Mouse (Mus musculus) T-helper 2 cell (primary cell): ENCODE results near the gene Polr3a.

Experiments used
- in situ Hi-C: fragments of 300-600 bp; cut with MboI, MseI; formaldehyde crosslinking; loops from one replicate; pipeline ENCODE4 v1.15.1; 2025; ENCODE audit warnings: high pct_unique_total_duplicates

The Polr3a gene

GRCm38 (mm10) chr14:24486773-24487227 lies at the start of gene Polr3a, which contains the start of gene Rps24:
Gene Polr3a (minus strand): TSS chr14:24487058.
Gene Rps24 (plus strand): TSS chr14:24487125.
- in situ Hi-C loops = loop anchor here (25.0 kb wide), 1 partner anchor 1276 kb away; the partner anchor contains the start of gene Zcchc24

- in situ Hi-C loops = no loop called here
Observed at GRCm38 (mm10) chr14:24534865-24535545, 48.1 kb upstream of the Polr3a start.

DNA sequence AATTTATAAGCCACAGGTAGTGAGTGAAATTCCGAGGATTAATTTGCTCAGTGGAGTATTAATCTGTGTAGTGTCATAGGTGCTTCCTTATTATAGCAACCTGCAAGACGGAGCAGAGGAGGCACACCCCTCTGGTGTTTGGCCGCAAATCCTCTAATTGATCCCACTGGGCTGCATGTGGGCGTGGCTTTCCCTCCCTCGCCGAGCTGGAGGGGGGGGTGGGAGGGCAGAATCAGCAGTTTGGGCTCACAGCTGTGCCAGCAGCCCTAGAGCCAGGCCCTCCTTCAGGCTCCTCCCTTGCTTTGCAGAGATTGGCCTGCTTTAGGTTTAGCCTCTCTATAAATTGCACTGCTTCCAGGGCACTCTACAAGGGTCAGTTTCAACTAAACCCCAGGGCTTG lies 43.4 kb upstream of the Polr3a start:
- in situ Hi-C loops = no loop called here

- in situ Hi-C loops = no loop called here
Observed at GRCm38 (mm10) chr14:24526440-24526839, 39.6 kb upstream of the Polr3a start.

- in situ Hi-C loops = no loop called here
Observed at GRCm38 (mm10) chr14:24525677-24526415, 39.0 kb upstream of the Polr3a start.

- in situ Hi-C loops = no loop called here
Observed at GRCm38 (mm10) chr14:24525137-24525536, 38.3 kb upstream of the Polr3a start.

GRCm38 (mm10) chr14:24521597-24521996 lies 34.7 kb upstream of the Polr3a start:
- in situ Hi-C loops = loop anchor here (25.0 kb wide), 1 partner anchor 1066 kb away; no protein-coding TSS in a partner anchor

GRCm38 (mm10) chr14:24512527-24513161 lies 25.8 kb upstream of the Polr3a start:
- in situ Hi-C loops = loop anchor here (25.0 kb wide), 1 partner anchor 1075 kb away; no protein-coding TSS in a partner anchor

DNA sequence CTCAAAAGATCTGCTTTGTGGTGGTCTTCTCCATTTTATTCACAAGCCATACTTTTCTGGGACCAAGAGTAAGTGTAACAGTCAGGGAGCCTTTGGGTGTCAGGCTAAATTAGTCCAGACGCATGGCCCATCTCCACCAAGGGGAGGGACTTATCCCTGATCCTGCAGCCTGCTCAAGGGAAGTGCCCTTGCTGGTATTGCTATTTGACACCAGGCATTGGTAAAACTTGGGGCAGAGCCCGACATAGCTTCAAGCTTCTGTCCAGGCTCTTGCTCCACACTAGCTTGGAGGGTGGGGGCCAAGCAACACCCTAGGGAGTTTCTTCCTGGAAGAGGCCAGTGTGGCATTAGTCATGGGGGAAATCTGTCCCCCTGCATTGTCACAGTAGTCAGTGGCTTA lies 23.8 kb upstream of the Polr3a start:
- in situ Hi-C loops = loop anchor here (25.0 kb wide), 1 partner anchor 1077 kb away; no protein-coding TSS in a partner anchor

DNA sequence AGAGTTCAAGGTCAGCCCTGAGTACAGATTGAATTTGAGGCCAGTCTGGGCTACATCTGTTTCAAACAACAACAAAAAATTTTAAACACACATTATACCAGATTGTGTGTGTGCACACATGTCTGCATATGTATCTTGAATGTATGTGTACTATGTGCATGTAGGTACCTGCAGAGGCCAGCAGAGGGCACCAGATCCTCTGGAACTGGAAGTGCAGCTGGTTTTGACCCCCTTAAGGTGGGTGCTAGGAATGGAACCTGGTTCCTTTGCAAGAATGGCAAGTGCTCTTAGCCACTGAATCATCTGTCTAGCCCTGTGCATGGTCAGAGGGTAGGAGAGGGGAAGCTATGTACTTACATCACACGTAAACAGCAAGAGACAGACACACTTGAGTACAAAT lies 23.4 kb upstream of the Polr3a start:
- in situ Hi-C loops = loop anchor here (25.0 kb wide), 1 partner anchor 1077 kb away; no protein-coding TSS in a partner anchor

DNA sequence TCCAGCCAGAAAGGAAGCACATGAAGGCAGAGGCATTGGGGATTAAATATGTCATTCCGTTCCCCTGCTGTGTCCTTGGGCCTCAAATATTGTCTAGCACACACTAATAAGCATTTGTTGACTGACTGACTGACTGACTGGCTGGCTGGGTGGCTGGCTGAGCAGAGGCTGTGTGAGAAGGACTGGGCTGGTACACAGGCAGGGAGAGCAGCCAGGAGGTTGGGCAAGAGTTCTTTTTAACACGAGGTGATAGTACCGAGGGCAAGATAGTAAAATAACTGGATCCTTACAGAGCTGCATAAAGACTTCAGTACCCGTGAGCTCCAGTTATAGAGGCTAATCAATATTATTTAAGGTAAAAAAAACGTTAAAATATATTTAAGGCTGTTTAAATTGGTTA lies 22.7 kb upstream of the Polr3a start:
- in situ Hi-C loops = loop anchor here (25.0 kb wide), 1 partner anchor 1078 kb away; no protein-coding TSS in a partner anchor

DNA sequence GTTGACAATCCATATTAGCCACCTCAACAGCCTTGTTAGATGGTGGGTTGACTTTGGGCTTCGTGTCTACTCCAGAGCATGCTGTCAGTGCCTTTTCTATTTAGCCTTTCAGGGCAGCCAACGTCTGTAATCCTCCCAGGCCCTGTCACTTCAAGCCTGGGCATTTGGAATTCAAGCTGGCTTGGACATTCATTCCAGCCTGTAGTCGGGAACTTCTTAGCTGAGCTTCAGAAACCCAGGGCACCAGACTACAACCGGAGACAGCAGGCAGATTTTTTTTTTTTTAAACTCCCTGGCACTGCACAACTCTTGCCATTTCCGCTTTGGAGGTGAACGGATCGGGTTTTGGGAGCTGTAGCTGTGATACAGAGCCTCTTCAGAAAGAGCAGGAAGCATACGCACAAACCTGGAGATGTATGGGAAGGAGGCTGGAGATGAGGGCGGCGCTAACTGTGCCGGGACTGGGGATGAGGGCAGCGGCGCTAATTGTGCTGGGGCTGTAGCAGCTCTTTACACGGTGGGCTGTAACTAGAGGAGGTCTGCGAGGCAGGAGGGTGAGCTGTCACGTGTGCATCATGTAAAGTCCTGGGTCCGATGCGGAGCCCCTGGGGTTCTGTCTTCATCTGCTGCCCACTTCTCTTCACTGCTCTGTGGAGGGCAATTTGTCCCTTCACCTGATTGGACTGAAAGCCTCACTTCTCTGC lies 21.4 kb upstream of the Polr3a start:
- in situ Hi-C loops = loop anchor here (25.0 kb wide), 1 partner anchor 1079 kb away; no protein-coding TSS in a partner anchor

- in situ Hi-C loops = loop anchor here (25.0 kb wide), 1 partner anchor 1080 kb away; no protein-coding TSS in a partner anchor
Observed at GRCm38 (mm10) chr14:24507452-24508069, 20.7 kb upstream of the Polr3a start.

GRCm38 (mm10) chr14:24501256-24501655 lies 14.4 kb upstream of the Polr3a start:
- in situ Hi-C loops = loop anchor here (25.0 kb wide), 1 partner anchor 1086 kb away; no protein-coding TSS in a partner anchor

DNA sequence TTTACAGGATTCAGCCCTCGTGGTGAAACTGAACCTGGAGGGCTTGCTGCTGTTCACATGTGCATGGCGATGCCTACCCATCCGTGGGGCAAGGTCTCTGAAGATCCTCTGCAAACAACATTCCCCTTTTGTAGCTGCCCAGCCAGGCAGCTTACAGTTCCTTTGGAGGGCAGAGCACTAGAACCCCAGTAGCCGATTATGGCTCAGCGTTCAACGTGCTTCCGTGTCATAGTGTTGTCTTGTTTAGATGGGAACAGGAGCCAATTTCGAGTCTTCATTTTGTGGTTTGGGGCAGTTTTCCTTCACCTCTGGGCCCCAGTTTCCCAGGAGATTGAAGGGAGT lies 14.0 kb upstream of the Polr3a start:
- in situ Hi-C loops = loop anchor here (25.0 kb wide), 1 partner anchor 1086 kb away; no protein-coding TSS in a partner anchor

- in situ Hi-C loops = loop anchor here (25.0 kb wide), 1 partner anchor 1087 kb away; no protein-coding TSS in a partner anchor
Observed at GRCm38 (mm10) chr14:24500091-24500844, 13.4 kb upstream of the Polr3a start.

DNA sequence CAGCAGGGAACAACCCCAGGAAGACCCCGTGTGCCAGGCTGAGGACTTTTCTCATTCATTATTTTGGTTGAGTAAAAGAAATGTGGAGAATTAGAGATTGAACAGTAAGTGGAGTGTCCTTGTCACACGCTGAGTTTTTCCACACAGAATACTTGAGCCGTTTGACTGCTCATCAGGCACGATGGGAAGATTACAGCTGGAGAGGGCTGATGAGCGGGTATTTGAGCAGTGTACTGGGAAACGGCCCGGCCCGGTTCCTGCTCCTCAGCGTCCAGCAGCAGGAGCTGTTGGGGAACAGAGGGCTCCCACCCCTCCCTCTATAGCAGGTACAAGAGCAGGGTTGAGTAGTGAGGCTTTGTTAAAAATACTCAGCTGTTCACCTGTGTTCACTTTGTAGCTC lies 12.6 kb upstream of the Polr3a start:
- in situ Hi-C loops = loop anchor here (25.0 kb wide), 1 partner anchor 1263 kb away; the partner anchor contains the start of gene Zcchc24

DNA sequence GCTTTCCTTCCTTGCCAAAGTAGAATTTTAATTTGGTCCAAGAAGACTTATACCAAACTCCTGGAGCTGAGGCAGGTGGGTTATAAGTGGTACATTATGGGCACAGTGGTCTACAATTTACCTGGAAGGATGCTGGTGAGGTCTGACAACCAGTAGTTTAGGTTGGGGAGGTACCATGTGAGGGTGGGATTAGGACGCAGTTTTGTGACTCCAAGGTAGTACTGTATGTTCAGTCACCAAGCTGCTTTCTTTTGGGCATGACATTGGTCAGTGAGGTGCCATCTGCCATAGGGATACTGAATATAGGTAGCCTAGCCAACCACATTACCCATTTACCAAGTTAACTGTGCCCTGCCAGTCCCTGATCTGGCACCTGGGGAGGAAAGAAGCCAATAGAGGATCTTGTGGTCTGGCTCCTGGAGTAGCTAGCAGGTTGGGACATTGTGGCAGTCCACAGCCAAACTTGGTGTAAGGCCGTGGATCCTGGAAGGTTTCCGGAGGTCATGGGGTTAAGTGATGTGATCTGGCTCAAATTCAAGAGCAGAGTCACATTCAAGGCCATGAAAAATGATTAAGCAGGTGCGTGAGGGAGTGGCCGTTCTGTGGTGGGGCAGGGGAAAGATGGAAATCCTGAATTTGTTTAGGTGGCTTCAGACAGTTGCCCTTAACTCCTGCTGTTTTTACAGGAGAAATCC lies 11.8 kb upstream of the Polr3a start:
- in situ Hi-C loops = loop anchor here (25.0 kb wide), 1 partner anchor 1264 kb away; the partner anchor contains the start of gene Zcchc24

DNA sequence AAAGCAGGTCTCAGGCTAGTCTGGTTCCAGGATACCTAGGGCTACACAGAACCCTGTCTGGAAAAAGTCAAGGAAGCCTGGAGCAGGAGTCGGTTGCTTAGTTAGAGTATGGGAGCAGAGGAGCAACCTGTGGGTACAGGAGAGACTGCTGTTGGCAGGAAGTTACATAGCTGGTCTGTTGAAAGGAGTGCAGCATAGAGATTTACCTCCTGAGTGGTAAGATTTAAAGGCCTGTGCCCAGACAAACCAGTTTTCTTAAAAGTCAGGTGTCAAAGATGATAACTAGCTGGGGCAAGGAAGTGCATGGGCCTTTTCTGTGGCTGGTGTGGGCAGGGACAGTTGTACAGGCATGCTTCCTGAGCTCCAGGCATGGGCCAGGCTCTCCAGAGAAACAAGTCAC lies 10.6 kb upstream of the Polr3a start:
- in situ Hi-C loops = loop anchor here (25.0 kb wide), 1 partner anchor 1265 kb away; the partner anchor contains the start of gene Zcchc24
